Mouse (Mus musculus) gastrocnemius, adult 2 months (tissue): Measurements from ENCODE around the gene Cyp2s1. TPM values are rescaled to one million over a fixed set of nuclear protein-coding genes. Genes with fewer than 3 reads are reported as not detected.

Experiments used
- DNase-seq: peaks from one replicate; pipeline ENCODE4 v3.0.0; 2022
- H3K27ac ChIP-seq: fragments of 200-600 bp; 2 replicates; pipeline ENCODE4 v1.8.1; 2022; ENCODE audit warnings: mild to moderate bottlenecking
- H3K4me3 ChIP-seq: fragments of 200-600 bp; 2 replicates; pipeline ENCODE4 v1.8.1; 2022; ENCODE audit warnings: mild to moderate bottlenecking, moderate library complexity
- CTCF ChIP-seq: fragments of 200-600 bp; IDR thresholded peaks from 2 replicates; pipeline ENCODE4 v1.8.1; 2022; ENCODE audit warnings: antibody characterized with exemption, mild to moderate bottlenecking, moderate library complexity
- intact Hi-C: fragments of 180-260 bp; cut with DNase I; formaldehyde crosslinking; loops from one replicate; pipeline ENCODE4 v1.15.1; 2025
- total RNA-seq, 2 experiments: library from RNA; stranded (reverse); gene quantifications; 2 replicates each; pipeline ENCODE4 v1.2.3; 2021

The Cyp2s1 gene
- total RNA-seq, 2 experiments from 2014 or later, result 0.10 to 0.56 TPM

GRCm38 (mm10) chr7:25785752-25786151 lies 31.0 kb downstream of the Cyp2s1 start:
- H3K4me3 ChIP-seq, result peak overlapping the region; percentile 79
- intact Hi-C loops, result no loop called here
- TF ChIP-seq CTCF, result no peak
- DNase-seq, result no peak
- peak overlapping the region; percentile 67 for H3K27ac ChIP-seq

GRCm38 (mm10) chr7:25784808-25785207 lies 31.9 kb downstream of the Cyp2s1 start:
- intact Hi-C loops, result no loop called here
- H3K4me3 ChIP-seq, result peak overlapping the region; percentile 36
- no peak for DNase-seq
- TF ChIP-seq CTCF, result no peak
- no peak overlapping the region; the same call in 1 of the 2 replicates for H3K27ac ChIP-seq

- no peak for DNase-seq
- intact Hi-C loops, result no loop called here
- Histone ChIP-seq H3K4me3 (peak overlapping the region; percentile 51), H3K27ac (peak overlapping the region; percentile 88)
- no peak for TF ChIP-seq CTCF
Observed at GRCm38 (mm10) chr7:25783746-25784145, 33.0 kb downstream of the Cyp2s1 start.

- intact Hi-C loops, result no loop called here
- no peak for TF ChIP-seq CTCF
- no peak for DNase-seq
- Histone ChIP-seq H3K4me3 (peak overlapping the region; percentile 51), H3K27ac (peak overlapping the region; percentile 88)
Observed at GRCm38 (mm10) chr7:25782744-25783143, 34.0 kb downstream of the Cyp2s1 start.

- intact Hi-C loops, result no loop called here
- Histone ChIP-seq H3K4me3 (peak overlapping the region; percentile 69), H3K27ac (peak overlapping the region; percentile 88)
- no peak for DNase-seq
- TF ChIP-seq CTCF, result no peak
Observed at GRCm38 (mm10) chr7:25781937-25782610, 34.6 kb downstream of the Cyp2s1 start.

GRCm38 (mm10) chr7:25781321-25781936 lies 35.3 kb downstream of the Cyp2s1 start:
- Histone ChIP-seq H3K27ac (peak overlapping the region; percentile 88), H3K4me3 (peak overlapping the region; percentile 69)
- peak; percentile 68 for DNase-seq
- no peak for TF ChIP-seq CTCF
- intact Hi-C loops, result no loop called here

GRCm38 (mm10) chr7:25780753-25781152 lies 36.0 kb downstream of the Cyp2s1 start:
- intact Hi-C loops, result no loop called here
- peak overlapping the region; percentile 88 for H3K27ac ChIP-seq
- DNase-seq, result peak; percentile 47

GRCm38 (mm10) chr7:25780021-25780420 lies 36.7 kb downstream of the Cyp2s1 start:
- Histone ChIP-seq H3K4me3 (no peak overlapping the region), H3K27ac (peak overlapping the region; percentile 88)
- no peak for DNase-seq
- no peak for TF ChIP-seq CTCF
- intact Hi-C loops, result no loop called here

More at GRCm38 (mm10) chr7:25780753-25781152, 36.0 kb downstream of the Cyp2s1 start:
- TF ChIP-seq CTCF, result no peak
- no peak overlapping the region; the same call in 1 of the 2 replicates for H3K4me3 ChIP-seq

GRCm38 (mm10) chr7:25768229-25768628 lies 48.5 kb downstream of the Cyp2s1 start:
- TF ChIP-seq CTCF, result no peak
- Histone ChIP-seq H3K4me3 (no peak overlapping the region), H3K27ac (peak overlapping the region; percentile 21; the same call in 1 of the 2 replicates)
- DNase-seq, result peak; percentile 41
- intact Hi-C loops, result no loop called here

- TF ChIP-seq CTCF, result no peak
- DNase-seq, result no peak
- H3K27ac ChIP-seq, result no peak overlapping the region
- H3K4me3 ChIP-seq, result no peak overlapping the region
- intact Hi-C loops, result no loop called here
Observed at GRCm38 (mm10) chr7:25766108-25766507, 50.6 kb downstream of the Cyp2s1 start.

- Histone ChIP-seq H3K4me3 (peak overlapping the region; percentile 23), H3K27ac (peak overlapping the region; percentile 28; the same call in 1 of the 2 replicates)
- intact Hi-C loops, result no loop called here
- peak; percentile 15 for DNase-seq
- TF ChIP-seq CTCF, result no peak
Observed at GRCm38 (mm10) chr7:25764221-25764620, 52.5 kb downstream of the Cyp2s1 start.

- peak; percentile 27 for DNase-seq
- Histone ChIP-seq H3K27ac (peak overlapping the region; percentile 28; the same call in 1 of the 2 replicates), H3K4me3 (peak overlapping the region; percentile 23)
- intact Hi-C loops, result no loop called here
- no peak for TF ChIP-seq CTCF
Observed at GRCm38 (mm10) chr7:25763678-25764077, 53.0 kb downstream of the Cyp2s1 start.

- TF ChIP-seq CTCF, result no peak
- peak; percentile 53 for DNase-seq
- H3K27ac ChIP-seq, result peak overlapping the region; percentile 54
- H3K4me3 ChIP-seq, result no peak overlapping the region
- intact Hi-C loops, result no loop called here
Observed at GRCm38 (mm10) chr7:25761354-25761753, 55.4 kb downstream of the Cyp2s1 start.

GRCm38 (mm10) chr7:25756011-25756410 lies 60.7 kb downstream of the Cyp2s1 start:
- TF ChIP-seq CTCF, result no peak; the same call in 1 of the 2 replicates
- H3K4me3 ChIP-seq, result peak overlapping the region; percentile 76
- peak; percentile 93 for DNase-seq
- peak overlapping the region; percentile 97 for H3K27ac ChIP-seq
- intact Hi-C loops, result loop anchor here (1.0 to 10.0 kb wide), 2 partner anchors 49 to 681 kb away; partner anchors contain the start of genes Grik5 and Zfp574
